Mouse (Mus musculus): ENCODE data around the gene Rarres2. TPM values are rescaled to one million over a fixed set of nuclear protein-coding genes. Genes with fewer than 3 reads are reported as not detected.

Rarres2 gene
- polyA plus RNA-seq, 1 experiment, result not detected

DNA sequence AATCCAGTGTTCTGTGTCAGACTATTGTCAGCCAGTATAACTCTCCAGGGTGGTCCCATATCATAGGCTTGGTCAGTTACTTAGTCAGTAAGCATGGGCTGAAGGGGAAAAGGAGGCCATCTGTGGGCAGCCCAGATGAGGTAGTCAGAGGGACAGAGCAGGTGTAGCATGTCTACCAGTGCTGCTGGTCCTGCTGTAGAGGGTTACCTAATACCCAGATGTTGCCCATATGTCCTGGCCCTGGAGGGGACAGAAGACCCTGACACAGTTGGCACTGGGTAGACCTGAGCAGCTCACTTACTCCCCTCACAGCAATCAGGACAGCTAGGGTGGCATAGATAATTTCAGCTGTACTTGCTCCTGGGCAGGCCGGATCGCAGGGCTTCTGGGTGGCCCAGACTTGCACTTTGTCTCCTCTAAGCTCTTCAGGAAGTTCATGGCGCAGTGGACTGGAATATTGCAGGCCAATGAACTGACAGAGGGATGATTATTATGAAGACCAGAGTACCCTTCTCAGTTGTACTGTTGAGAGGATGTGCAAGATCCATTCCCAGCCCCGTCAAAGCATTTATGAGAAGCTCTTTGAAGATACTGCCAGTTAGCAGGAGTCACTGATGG, 6.8 kb downstream of the Rarres2 start:
- TF ChIP-seq GATA1 (IDR thresholded peaks at IDR 0.05; ENCODE audit: low read length), result no peak

- TF ChIP-seq GATA1 (IDR thresholded peaks at IDR 0.05; ENCODE audit: low read length), result no peak
Observed at GRCm38 (mm10) chr6:48555956-48556355, 16.6 kb downstream of the Rarres2 start.

DNA sequence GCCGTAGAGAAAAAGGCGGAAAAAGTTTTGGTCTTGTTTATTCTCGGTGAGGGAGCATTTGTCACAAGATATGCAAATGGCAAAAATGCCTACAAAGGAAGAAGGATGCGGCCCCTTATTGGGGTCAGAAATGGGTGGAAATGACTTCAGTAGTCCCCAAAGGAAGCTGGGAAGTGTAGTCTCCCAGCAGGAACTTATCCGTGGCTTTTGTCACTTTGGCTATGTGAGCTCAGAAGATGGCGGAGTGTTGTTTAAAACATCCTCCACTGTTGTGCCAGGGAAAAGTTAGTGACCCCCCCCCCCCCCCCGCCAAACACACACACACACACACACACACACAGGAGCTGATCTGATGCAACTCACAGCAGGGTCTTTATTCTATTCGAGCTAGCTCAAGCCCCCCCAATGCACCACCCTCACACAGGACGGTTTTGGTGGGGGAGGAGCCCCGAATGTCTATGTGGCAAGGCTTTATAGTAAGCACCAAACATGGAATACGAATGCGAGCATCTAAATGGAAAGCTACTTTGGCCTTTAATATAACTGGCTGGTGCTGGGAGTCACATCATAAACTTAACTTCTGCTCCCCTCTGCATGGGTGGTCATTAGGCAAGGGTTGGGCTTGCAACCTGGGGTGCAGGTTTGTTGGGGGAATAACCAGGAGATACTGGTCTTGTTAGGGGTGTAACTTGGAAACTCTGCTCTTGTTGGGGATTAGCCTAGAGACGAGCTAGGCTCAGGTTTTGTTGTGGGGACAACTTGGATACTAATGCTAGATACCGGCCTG, 17.3 kb downstream of the Rarres2 start:
- TF ChIP-seq GATA1 (IDR thresholded peaks at IDR 0.05; ENCODE audit: low read length), result no peak

DNA sequence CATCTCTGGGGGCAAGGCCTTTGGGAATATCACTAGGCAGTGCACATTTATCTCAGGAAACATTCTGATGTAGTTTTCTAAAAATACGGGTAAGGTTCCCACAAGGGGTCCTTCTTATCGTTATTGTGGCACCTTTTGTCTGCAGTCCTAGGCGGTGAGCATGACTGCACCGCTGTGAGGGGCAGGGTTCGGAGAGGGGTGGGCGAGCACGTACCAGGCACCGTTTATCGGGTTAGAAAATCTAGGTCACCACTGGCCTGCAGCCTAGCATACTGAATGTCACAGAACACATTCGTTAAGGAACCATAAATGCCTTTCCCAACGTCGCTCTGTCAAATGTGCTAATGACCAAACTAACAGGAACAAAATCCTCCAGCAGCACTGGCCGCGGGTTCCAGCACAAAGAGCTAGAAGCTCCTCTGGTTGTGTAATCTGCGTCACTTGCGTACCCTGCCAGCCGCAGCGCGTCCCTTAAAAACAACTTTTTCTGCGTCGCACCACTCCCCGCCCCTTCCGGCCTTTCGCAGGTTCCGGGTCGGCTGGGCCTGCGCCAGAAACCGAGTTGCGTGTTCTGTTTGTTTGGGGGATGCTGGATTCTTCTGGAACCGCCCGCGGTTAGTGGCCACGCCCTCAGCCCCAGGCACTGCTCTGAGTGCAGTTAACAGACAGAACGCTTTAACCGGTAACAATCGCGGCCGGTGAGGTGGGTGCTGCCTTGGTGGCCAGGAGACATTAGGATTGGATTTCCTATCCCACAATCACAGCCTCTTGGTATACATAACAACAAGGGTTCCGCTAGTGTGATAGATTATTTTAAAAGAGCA, 18.1 kb downstream of the Rarres2 start, which contains the start of gene Lrrc61:
TSS of gene Lrrc61 (plus strand) at position 517 of the 824 bp plus-strand sequence.
- TF ChIP-seq GATA1 (IDR thresholded peaks at IDR 0.05; ENCODE audit: low read length), result no peak

GRCm38 (mm10) chr6:48553819-48554218, 18.8 kb downstream of the Rarres2 start:
- TF ChIP-seq GATA1 (IDR thresholded peaks at IDR 0.05; ENCODE audit: low read length), result no peak

GRCm38 (mm10) chr6:48552918-48553317, 19.7 kb downstream of the Rarres2 start:
- no peak for TF ChIP-seq GATA1 (IDR thresholded peaks at IDR 0.05; ENCODE audit: low read length)

GRCm38 (mm10) chr6:48548314-48548713, 24.3 kb downstream of the Rarres2 start:
- no peak for TF ChIP-seq GATA1 (IDR thresholded peaks at IDR 0.05; ENCODE audit: low read length)

DNA sequence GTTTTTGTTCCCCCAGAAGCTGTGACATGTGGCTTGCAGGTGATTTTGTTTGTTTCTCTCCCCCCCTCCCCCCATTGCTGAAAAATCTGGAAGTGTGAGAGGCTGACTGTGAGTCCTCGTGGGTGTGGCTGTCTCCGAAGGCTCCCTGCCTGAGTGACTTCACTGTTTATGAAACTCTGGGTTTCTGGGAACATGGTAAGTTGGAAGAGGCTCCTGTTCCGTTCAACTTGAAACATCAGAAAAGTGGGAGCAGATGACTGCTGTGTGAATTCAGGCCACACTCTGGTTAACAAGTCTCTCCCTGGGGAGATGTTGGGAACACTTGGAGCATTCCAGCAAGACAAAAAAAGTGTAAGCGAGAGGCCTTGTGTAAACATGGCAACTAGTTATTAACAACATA, 25.7 kb downstream of the Rarres2 start:
- no peak for TF ChIP-seq GATA1 (IDR thresholded peaks at IDR 0.05; ENCODE audit: low read length)

- no peak for TF ChIP-seq GATA1 (IDR thresholded peaks at IDR 0.05; ENCODE audit: low read length)
Observed at GRCm38 (mm10) chr6:48546271-48546670, 26.3 kb downstream of the Rarres2 start.

GRCm38 (mm10) chr6:48545251-48545650, 27.3 kb downstream of the Rarres2 start:
- no peak for TF ChIP-seq GATA1 (IDR thresholded peaks at IDR 0.05; ENCODE audit: low read length)

DNA sequence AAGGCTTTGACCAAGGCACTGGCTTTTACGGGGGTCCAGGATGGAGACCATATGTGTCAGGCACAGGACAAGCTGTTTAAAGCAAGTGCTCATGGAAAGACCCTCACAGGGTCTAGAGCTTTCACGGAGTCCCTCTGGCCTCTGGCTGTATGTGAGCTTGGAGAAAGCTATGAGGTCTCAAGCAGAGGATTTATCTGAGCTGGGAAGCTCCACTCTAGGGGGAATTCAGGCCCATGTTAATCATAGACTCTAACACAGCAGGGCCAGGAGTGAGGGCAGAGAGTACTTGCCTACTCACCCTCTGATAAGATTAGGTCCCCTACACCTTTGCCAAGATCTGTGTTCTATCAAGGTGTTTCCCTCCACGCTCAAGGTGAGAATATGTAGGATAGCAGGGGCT, 30.0 kb downstream of the Rarres2 start:
- TF ChIP-seq GATA1 (IDR thresholded peaks at IDR 0.05; ENCODE audit: low read length), result no peak

DNA sequence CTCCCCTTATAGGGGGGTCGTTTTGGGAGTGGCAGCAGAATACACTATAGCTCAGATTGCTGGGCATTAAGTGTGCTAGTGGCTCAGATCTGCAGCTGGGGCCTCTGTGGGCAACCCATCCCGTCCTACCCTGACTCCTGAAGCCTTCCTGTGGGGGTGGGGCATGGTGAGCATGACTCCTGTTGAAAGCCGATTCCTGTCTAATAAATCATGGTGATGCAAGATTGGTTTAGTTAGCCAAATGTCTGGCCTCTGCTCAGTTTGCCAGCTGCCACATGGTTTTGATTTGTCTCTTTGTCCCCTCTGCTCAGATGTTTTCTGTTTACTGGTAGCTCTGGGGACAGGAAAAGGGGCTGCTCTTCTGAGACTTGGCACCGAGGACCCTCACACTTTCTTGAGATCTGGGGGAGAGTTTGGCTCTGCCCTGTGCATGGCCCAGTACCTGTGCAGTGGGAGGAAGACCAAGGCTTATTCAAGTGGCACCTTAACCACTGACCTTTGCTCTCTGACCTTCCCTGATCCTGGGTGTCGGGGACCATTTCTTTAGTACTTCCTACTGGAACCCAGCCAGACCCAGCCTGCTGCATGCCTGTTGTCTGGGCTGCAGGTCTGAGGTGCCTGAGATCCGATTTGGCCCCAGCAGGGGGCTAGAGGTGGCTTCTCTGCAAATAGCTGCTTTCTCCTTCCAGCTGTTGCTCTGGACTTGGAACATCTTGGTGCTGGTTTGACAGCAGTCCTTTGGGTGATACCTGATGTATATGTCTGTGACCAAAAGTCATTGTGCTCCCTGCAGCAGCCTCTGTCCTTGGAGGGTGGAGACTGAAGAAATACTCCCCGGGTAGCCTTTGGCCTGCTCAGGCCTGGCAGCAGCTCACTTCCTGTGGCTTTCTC, 30.8 kb downstream of the Rarres2 start:
- TF ChIP-seq GATA1 (IDR thresholded peaks at IDR 0.05; ENCODE audit: low read length), result no peak

- TF ChIP-seq GATA1 (IDR thresholded peaks at IDR 0.05; ENCODE audit: low read length), result no peak
Observed at GRCm38 (mm10) chr6:48540721-48541120, 31.9 kb downstream of the Rarres2 start.

GRCm38 (mm10) chr6:48539860-48540259, 32.7 kb downstream of the Rarres2 start:
- TF ChIP-seq GATA1 (IDR thresholded peaks at IDR 0.05; ENCODE audit: low read length), result no peak

Measured in G1E-ER4 (cell line).